Mouse (Mus musculus) liver, postnatal 0 days (tissue): ENCODE results near the gene Edem3. TPM values are rescaled to one million over a fixed set of nuclear protein-coding genes. Genes with fewer than 3 reads are reported as not detected.
"Not testable (repeated sequence)": the region's sequence is repeated elsewhere in the genome, so short reads cannot be mapped to it uniquely, and the experiment has no call there.

ENCODE experiments used
- ATAC-seq: fragments of 200-750 bp; cut with Nextera tagmentation; 2 replicates; pipeline ENCODE4 v1.8.0; 2017; ENCODE audit warnings: mild to moderate bottlenecking, moderate library complexity
- DNase-seq: peaks from one replicate; pipeline ENCODE4 v3.0.0-alpha.2; 2016
- H3K27ac ChIP-seq: fragments of 300-500 bp; sonication (generic); 2 replicates; pipeline ENCODE4 v1.5.1; 2014; ENCODE audit warnings: antibody characterized with exemption, moderate library complexity, mild to moderate bottlenecking, low read depth
- H3K27me3 ChIP-seq: fragments of 300-500 bp; sonication (generic); 2 replicates; pipeline ENCODE4 v1.6.1; 2014; ENCODE audit warnings: low read length, control low read depth, mixed read lengths; ENCODE audit not compliant: insufficient read depth
- H3K36me3 ChIP-seq: fragments of 300-500 bp; sonication (generic); replicated peaks from 2 replicates; pipeline ENCODE4 v1.6.1; 2014; ENCODE audit warnings: mild to moderate bottlenecking, control low read depth, low read length, moderate library complexity, mixed read lengths; ENCODE audit not compliant: insufficient read depth
- H3K4me1 ChIP-seq: fragments of 300-500 bp; sonication (generic); 2 replicates; pipeline ENCODE4 v1.6.1; 2014; ENCODE audit warnings: antibody characterized with exemption, mild to moderate bottlenecking, control low read depth; ENCODE audit not compliant: insufficient read depth
- H3K4me2 ChIP-seq: fragments of 300-500 bp; sonication (generic); 2 replicates; pipeline ENCODE4 v1.6.1; 2014; ENCODE audit warnings: low read depth, mild to moderate bottlenecking, low read length, moderate library complexity, mixed read lengths
- H3K4me3 ChIP-seq: fragments of 300-500 bp; sonication (generic); 2 replicates; pipeline ENCODE4 v1.5.1; 2014; ENCODE audit warnings: low read depth, low read length
- H3K9ac ChIP-seq: fragments of 300-500 bp; sonication (generic); replicated peaks from 2 replicates; pipeline ENCODE4 v1.6.1; 2014; ENCODE audit warnings: mild to moderate bottlenecking, moderate library complexity
- H3K9me3 ChIP-seq: fragments of 300-500 bp; sonication (generic); 2 replicates; pipeline ENCODE4 v1.6.1; 2016; ENCODE audit warnings: mild to moderate bottlenecking, control low read depth, low read length, mixed read lengths
- CTCF ChIP-seq: sonication (generic); IDR thresholded peaks from 2 replicates; pipeline ENCODE4 v1.5.1; 2016; ENCODE audit warnings: antibody characterized with exemption, low read depth
- EP300 ChIP-seq: IDR thresholded peaks from 2 replicates; pipeline ENCODE4 v1.6.1; 2016; ENCODE audit warnings: antibody characterized with exemption, low read depth, mild to moderate bottlenecking
- WGBS: fragments of 180-500 bp; shearing (Covaris S2); extraction: QIAGEN DNeasy Blood & Tissue Kit; methylation state at CpG from one replicate; pipeline ENCODE4 v1.1.7; 2014; ENCODE audit not compliant: insufficient replicate concordance; 5-methylcytosine and 5-hydroxymethylcytosine counted together
- polyA plus RNA-seq: library from polyadenylated mRNA; unstranded; fragments of >200 nt; fragmentation: Nextera tagmentation; extraction: Ambion mirVana; gene quantifications from 2 replicates; pipeline ENCODE4 v1.2.1, GENCODE M21; 2015

Edem3 gene
- polyA plus RNA-seq, 1 experiment from 2014 or later: 5.2 TPM

DNA sequence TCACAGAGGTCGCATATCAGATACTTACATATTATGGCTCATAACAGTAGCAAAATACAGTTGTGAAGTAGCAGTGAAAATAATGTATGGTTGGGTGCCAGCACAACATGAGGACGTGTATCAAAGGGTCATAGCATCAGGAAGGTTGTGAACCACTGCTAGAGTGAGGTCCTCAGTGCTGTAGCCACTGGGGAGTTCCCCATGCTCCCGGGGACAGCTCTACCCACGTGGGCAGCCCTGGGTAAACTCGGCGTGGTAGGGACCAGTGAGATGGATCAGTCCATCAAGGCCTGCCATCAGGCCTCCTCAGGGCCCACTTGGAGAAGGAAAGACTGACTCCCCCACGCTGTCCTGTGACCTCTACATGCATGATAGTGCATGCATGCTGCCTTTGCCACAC lies 26.3 kb downstream of the Edem3 start:
- H3K9ac ChIP-seq: no peak overlapping the region
- H3K36me3 ChIP-seq: peaks cover 49% of the 10 kb centered on the region
- no peak for TF ChIP-seq CTCF
- TF ChIP-seq EP300: no peak
- no peak overlapping the region for H3K4me3 ChIP-seq
- H3K27ac ChIP-seq: no peak overlapping the region
- H3K9me3 ChIP-seq: no peaks in the 10 kb centered on the region
- H3K4me1 ChIP-seq: no peaks in the 10 kb centered on the region
- 74% methylated on average over 7 of the region's 7 CpGs for WGBS
- H3K4me2 ChIP-seq: no peak overlapping the region
- ATAC-seq (no peak), DNase-seq (no peak)
- H3K27me3 ChIP-seq: no peaks in the 10 kb centered on the region

DNA sequence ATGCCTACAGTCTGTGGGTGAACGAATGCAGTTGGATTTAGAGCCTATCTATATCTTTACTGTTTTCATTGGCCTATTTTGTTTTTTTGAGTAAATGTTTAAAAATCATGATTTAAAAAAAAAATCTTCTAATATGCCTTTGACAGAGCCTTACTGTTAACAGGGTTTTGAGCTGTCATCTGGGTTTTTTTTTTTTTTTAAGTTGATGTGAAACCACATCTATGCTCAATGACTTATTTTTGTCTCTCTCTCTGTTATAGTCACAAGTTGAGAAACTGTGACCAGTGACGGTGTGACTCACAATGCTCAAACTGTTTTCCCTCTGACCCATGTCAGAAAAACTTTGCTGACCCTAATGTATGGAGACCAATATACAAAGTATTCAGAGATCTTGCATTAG lies 28.2 kb downstream of the Edem3 start:
- no peak for DNase-seq
- Histone ChIP-seq H3K4me2 (no peak overlapping the region), H3K4me1 (no peaks in the 10 kb centered on the region), H3K4me3 (no peak overlapping the region), H3K9ac (no peak overlapping the region), H3K9me3 (no peaks in the 10 kb centered on the region), H3K36me3 (peaks cover 46% of the 10 kb centered on the region), H3K27ac (no peak overlapping the region), H3K27me3 (no peaks in the 10 kb centered on the region)
- no peak for ATAC-seq
- TF ChIP-seq CTCF (no peak), EP300 (no peak)
- WGBS: 79% methylated on average over 2 of the region's 2 CpGs

DNA sequence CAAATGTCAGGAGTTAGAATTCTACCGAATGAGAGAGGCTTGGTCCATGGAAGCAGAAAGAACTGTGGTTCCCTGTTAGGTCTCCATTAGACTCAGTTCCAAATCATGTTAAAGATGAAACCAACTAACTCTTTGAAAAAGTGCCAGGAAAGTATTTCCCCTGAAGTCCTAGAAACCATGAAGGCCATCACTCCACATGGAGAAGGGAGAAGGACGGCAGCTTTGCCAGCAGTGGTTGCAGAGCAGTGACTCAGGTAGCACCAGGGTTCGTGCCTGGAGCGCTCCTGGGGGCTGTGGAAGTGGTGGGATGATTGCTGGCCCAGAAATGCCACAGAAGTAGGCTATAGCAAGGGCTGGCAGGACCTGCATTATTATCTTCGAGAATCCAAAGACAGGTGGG lies 31.2 kb downstream of the Edem3 start:
- Histone ChIP-seq H3K4me3 (no peak overlapping the region), H3K4me2 (no peak overlapping the region), H3K36me3 (peaks cover 43% of the 10 kb centered on the region), H3K9me3 (no peaks in the 10 kb centered on the region), H3K4me1 (no peaks in the 10 kb centered on the region), H3K27me3 (no peaks in the 10 kb centered on the region), H3K9ac (no peak overlapping the region), H3K27ac (no peak overlapping the region)
- ATAC-seq: no peak
- no peak for DNase-seq
- no peak for TF ChIP-seq EP300
- no peak for TF ChIP-seq CTCF
- 90% methylated on average over 5 of the region's 5 CpGs for WGBS

DNA sequence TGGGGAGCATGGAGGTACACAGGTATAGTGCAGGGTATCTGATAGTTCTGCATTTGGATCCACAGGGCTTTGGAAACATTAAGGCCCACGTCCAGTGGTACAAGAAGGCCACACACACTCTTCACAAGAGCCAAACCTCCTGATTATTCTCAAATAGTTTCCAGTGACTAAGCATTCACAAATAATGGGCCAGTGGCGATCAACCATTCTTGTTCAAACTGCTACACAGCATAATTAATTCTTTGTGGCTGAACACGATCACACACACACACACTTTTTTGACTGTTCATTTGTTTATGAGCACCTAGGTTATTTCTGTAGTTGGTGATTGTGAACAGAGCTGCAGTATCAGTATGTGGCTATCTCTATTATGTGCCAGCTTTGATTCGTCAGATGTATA lies 34.0 kb downstream of the Edem3 start:
- Histone ChIP-seq H3K27me3 (no peaks in the 10 kb centered on the region), H3K4me2 (no peak overlapping the region), H3K9me3 (no peaks in the 10 kb centered on the region), H3K4me1 (no peaks in the 10 kb centered on the region), H3K4me3 (no peak overlapping the region), H3K36me3 (peaks cover 46% of the 10 kb centered on the region), H3K9ac (no peak overlapping the region), H3K27ac (no peak overlapping the region)
- TF ChIP-seq EP300 (no peak), CTCF (no peak)
- WGBS: 80% methylated on average over 4 of the region's 4 CpGs
- ATAC-seq (no peak), DNase-seq (no peak)

DNA sequence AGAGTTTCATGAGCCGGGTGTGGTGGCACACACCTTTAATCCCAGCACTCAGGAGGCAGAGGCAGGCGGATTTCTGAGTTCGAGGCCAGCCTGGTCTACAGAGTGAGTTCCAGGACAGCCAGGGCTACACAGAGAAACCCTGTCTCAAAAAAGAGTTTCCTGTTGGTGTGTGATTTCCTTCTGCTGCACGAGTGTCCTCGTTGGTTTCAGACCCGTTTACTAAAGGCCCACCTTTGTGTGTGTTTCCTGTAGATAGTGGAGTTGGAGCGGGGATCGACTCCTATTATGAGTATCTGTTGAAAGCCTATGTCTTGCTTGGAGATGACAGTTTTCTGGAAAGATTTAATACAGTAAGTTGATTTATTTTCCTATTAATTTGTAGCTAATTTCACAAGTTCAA lies 36.9 kb downstream of the Edem3 start:
- not testable (repeated sequence) for H3K9me3 ChIP-seq, H3K27ac ChIP-seq, ATAC-seq, H3K4me1 ChIP-seq, H3K27me3 ChIP-seq, H3K4me3 ChIP-seq, H3K9ac ChIP-seq, H3K4me2 ChIP-seq, DNase-seq
- WGBS: 57% methylated on average over 8 of the region's 8 CpGs
- peaks cover 50% of the 10 kb centered on the region for H3K36me3 ChIP-seq

DNA sequence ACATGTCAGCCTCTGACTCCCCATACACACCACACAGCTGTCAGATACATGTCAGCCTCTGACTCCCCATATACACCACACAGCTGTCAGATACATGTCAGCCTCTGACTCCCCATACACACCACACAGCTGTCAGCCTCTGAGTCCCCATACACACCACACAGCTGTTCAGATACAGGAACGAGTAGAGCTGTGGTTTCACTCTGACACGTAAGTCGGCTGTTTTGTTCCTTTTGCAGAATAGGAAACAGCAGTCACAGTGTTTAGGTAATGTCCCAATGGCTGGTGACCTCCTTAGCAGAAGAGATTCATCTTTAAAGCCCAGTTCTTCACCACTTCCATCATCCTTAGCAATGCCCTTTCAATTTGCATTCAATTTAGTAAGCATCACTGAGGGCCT lies 47.6 kb downstream of the Edem3 start:
- 49% methylated on average over 3 of the region's 3 CpGs for WGBS
- H3K36me3 ChIP-seq: peaks cover 45% of the 10 kb centered on the region
- H3K27me3 ChIP-seq, H3K4me2 ChIP-seq, DNase-seq, H3K27ac ChIP-seq, ATAC-seq, H3K9me3 ChIP-seq, H3K9ac ChIP-seq, H3K4me3 ChIP-seq, H3K4me1 ChIP-seq: not testable (repeated sequence)

DNA sequence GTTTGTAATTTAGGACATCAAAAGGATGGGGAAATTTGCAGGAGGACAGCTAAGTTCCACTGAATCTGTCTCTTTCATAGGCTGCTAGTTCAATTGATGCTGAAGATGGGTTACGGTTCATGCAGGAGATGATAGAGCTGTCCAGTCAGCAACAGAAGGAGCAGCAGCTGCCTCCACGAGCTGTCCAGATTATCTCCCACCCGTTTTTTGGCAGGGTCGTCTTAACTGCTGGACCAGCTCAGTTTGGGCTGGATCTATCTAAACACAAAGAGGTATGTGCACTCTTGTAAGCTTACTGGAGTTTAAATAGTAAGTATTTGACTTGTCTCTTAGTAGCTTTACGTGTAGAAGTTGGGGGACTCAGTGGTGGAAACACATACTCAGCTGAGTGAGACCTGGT lies 52.1 kb downstream of the Edem3 start:
- DNase-seq: no peak
- WGBS: 79% methylated on average over 5 of the region's 5 CpGs
- Histone ChIP-seq H3K9ac (no peak overlapping the region), H3K4me1 (no peaks in the 10 kb centered on the region), H3K27me3 (no peaks in the 10 kb centered on the region), H3K36me3 (peaks cover 57% of the 10 kb centered on the region), H3K27ac (no peak overlapping the region), H3K9me3 (no peaks in the 10 kb centered on the region), H3K4me3 (no peak overlapping the region), H3K4me2 (no peak overlapping the region)
- ATAC-seq: no peak
- no peak for TF ChIP-seq CTCF
- no peak for TF ChIP-seq EP300
